Mouse (Mus musculus) liver, adult 2 months (tissue): ENCODE data around the gene Adgrl2.

Source experiments
- CTCF ChIP-seq: fragments of 200-500 bp; IDR thresholded peaks from 2 replicates; pipeline ENCODE4 v1.5.1; 2011; ENCODE audit warnings: low read depth, low read length, control low read depth
- POLR2A ChIP-seq: fragments of 200-500 bp; IDR thresholded peaks from 2 replicates; pipeline ENCODE4 v1.6.1; 2011; ENCODE audit warnings: low read length, control low read depth; ENCODE audit not compliant: insufficient read depth; ENCODE audit errors: extremely low read depth

DNA sequence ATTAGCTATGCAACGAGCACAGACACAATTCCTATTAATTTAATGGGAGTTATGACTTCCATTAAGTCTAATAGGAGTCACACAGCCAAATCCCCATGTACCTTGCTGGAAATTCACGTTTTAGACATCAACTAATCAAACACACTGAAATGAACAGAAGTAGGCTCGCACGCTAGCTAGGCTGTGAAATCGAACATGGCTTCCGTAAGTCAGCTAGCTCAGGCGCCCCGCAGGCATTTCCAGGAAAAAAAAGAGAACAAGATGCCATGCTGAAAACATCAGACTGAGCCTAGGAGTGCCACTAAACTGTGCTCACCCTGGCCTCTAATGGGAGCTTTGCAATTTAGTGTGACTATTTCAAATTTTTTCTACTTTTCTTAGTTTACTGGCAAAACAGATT lies 40.6 kb downstream of the Adgrl2 start:
- no peak for TF ChIP-seq POLR2A
- TF ChIP-seq CTCF, result no peak
